Mouse (Mus musculus) liver, embryonic 13.5 days (tissue): ENCODE data around the gene Tap2. TPM values are rescaled to one million over a fixed set of nuclear protein-coding genes. Genes with fewer than 3 reads are reported as not detected.

Source experiments
- ATAC-seq: fragments of 200-750 bp; cut with Nextera tagmentation; 2 replicates; pipeline ENCODE4 v1.8.0; 2017; ENCODE audit warnings: low read depth, mild to moderate bottlenecking, moderate number of reproducible peaks, moderate library complexity
- DNase-seq: peaks from one replicate; pipeline ENCODE4 v3.0.0; 2022
- H3K27ac ChIP-seq: fragments of 300-500 bp; sonication (generic); 2 replicates; pipeline ENCODE4 v1.5.1; 2015; ENCODE audit warnings: moderate library complexity, mild to moderate bottlenecking, inconsistent platforms
- H3K27me3 ChIP-seq: fragments of 300-500 bp; sonication (generic); 2 replicates; pipeline ENCODE4 v1.6.1; 2015; ENCODE audit warnings: mild to moderate bottlenecking, inconsistent platforms
- H3K36me3 ChIP-seq: fragments of 300-500 bp; sonication (generic); 2 replicates; pipeline ENCODE4 v1.6.1; 2015; ENCODE audit warnings: mild to moderate bottlenecking, inconsistent platforms
- H3K4me1 ChIP-seq: fragments of 300-500 bp; sonication (generic); replicated peaks from 2 replicates; pipeline ENCODE4 v1.6.1; 2015; ENCODE audit warnings: inconsistent platforms
- H3K4me2 ChIP-seq: fragments of 300-500 bp; sonication (generic); 2 replicates; pipeline ENCODE4 v1.6.1; 2015; ENCODE audit warnings: inconsistent platforms, mild to moderate bottlenecking, moderate library complexity
- H3K4me3 ChIP-seq: fragments of 300-500 bp; sonication (generic); replicated peaks from 2 replicates; pipeline ENCODE4 v1.5.1; 2015; ENCODE audit warnings: mild to moderate bottlenecking, inconsistent platforms
- H3K9ac ChIP-seq: fragments of 300-500 bp; sonication (generic); 2 replicates; pipeline ENCODE4 v1.6.1; 2015; ENCODE audit warnings: mild to moderate bottlenecking, inconsistent platforms
- H3K9me3 ChIP-seq: fragments of 300-500 bp; sonication (generic); replicated peaks from 2 replicates; pipeline ENCODE4 v1.6.1; 2016; ENCODE audit warnings: inconsistent platforms
- WGBS: fragments of 180-500 bp; shearing (Covaris S2); methylation state at CpG from one replicate; pipeline ENCODE4 v1.1.7; 2015; ENCODE audit not compliant: insufficient replicate concordance; 5-methylcytosine and 5-hydroxymethylcytosine counted together
- polyA plus RNA-seq: library from polyadenylated mRNA; unstranded; fragments of >200 nt; fragmentation: Nextera tagmentation; extraction: Ambion mirVana; gene quantifications from 2 replicates; pipeline ENCODE4 v1.2.1, GENCODE M21; 2015

The Tap2 gene
- polyA plus RNA-seq = 5.7 and 6.1 TPM in 2 replicates

DNA sequence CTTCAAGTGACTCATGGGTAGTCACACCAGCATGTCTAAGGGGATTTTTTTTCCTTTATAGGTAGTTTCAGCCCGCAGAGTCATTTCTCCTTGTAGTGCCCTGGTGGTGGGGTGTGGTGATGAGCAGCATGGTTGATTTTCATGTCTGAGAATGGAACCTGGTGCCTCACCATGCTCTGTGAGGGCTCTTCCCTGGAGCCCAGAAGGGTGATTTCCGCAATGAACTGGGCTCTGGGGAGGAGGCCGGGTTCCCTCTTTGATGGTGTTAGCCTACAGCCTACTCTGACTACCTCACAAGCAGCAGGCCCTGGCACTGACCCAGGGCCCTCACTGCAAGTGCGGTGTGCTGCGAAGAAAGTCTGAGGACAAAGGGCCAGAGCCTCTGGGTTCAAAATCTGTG is at the start of gene Tap2:
Gene Tap2 (plus strand): TSS at position 84 of the 400 bp plus-strand sequence.
- 75% methylated on average over 5 of the region's 5 CpGs for WGBS
- Histone ChIP-seq H3K4me3 (peak within 1 kb of the TSS; percentile 85), H3K27me3 (peaks cover 18% of the 10 kb centered on the region), H3K9me3 (no peaks in the 10 kb centered on the region), H3K27ac (no peak within 1 kb of the TSS), H3K4me1 (peaks cover 26% of the 10 kb centered on the region), H3K36me3 (no peaks in the 10 kb centered on the region), H3K9ac (peak within 1 kb of the TSS; percentile 83), H3K4me2 (peak within 1 kb of the TSS; percentile 88)
- no peak for DNase-seq
- no peak for ATAC-seq

DNA sequence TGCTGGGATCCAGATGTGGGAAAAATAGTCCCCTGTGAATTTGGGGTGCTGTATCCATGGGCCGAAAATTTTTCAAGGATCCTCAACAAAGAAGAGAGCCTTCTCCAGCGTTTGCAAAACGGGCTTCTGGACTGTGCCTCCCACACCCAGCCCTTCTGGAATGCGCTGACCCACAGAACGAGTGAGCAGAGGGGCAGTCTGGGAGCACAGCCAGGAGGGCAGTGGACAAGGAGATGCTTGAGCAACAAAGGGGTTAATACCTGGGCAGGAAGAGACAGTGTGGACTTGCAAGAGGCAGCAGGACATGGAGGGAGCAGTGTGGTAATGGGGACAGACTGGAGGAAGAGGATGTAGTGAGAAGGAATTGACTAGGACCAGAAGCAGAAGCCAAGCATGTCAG is 47.8 kb upstream of the Tap2 start:
- DNase-seq (no peak), ATAC-seq (no peak)
- Histone ChIP-seq H3K9ac (no peak overlapping the region), H3K4me2 (no peak overlapping the region), H3K27me3 (no peaks in the 10 kb centered on the region), H3K27ac (no peak overlapping the region), H3K36me3 (no peaks in the 10 kb centered on the region), H3K9me3 (no peaks in the 10 kb centered on the region), H3K4me3 (no peak overlapping the region), H3K4me1 (no peaks in the 10 kb centered on the region)
- WGBS = 55% methylated on average over 5 of the region's 5 CpGs

GRCm38 (mm10) chr17:34164202-34164895 is 39.0 kb upstream of the Tap2 start:
- WGBS = 46% methylated on average over 9 of the region's 9 CpGs
- H3K27ac ChIP-seq = no peak overlapping the region
- no peaks in the 10 kb centered on the region for H3K36me3 ChIP-seq
- no peaks in the 10 kb centered on the region for H3K9me3 ChIP-seq
- ATAC-seq = no peak
- no peak overlapping the region for H3K4me2 ChIP-seq
- no peaks in the 10 kb centered on the region for H3K27me3 ChIP-seq
- H3K4me3 ChIP-seq = no peak overlapping the region
- no peak overlapping the region for H3K9ac ChIP-seq
- no peaks in the 10 kb centered on the region for H3K4me1 ChIP-seq
- DNase-seq = no peak

DNA sequence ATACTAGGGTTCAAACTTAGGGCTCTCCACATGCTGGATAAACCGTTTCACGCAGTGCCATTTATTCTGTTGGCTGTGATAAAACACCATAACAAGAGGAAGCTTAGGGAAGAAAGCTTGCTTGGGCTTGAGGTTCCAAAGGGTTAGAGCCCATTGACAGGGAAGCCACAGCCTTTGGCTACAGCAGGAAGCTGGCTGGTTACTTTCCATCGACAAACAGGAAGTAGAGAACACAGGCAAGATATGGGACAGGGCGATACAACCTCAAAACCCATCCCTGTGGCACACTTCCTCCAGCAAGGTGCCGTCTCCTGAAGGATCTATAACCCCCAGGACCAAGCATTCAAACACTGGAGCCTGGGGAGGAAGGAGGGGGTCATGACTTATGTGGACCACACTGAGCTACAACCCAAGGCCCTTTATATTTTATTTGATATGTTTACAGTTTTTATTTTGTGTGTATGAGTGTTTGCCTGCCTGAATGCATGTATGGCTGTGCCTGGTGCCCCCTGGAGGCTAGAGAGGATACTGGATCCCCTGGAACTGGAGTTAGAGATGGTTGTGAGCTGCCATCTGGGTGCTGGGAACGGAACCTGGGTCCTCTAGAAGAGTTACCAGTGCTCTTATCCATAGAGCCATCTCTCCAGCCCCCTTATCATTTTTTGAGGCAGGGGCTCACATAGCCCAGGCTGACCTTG is 38.1 kb upstream of the Tap2 start:
- Histone ChIP-seq H3K9ac (no peak overlapping the region), H3K9me3 (no peaks in the 10 kb centered on the region)
- no peak for ATAC-seq

GRCm38 (mm10) chr17:34169279-34169678 is 34.0 kb upstream of the Tap2 start:
- Histone ChIP-seq H3K27ac (no peak overlapping the region), H3K4me2 (no peak overlapping the region), H3K9ac (no peak overlapping the region), H3K27me3 (no peaks in the 10 kb centered on the region), H3K4me3 (no peak overlapping the region), H3K9me3 (no peaks in the 10 kb centered on the region), H3K36me3 (no peaks in the 10 kb centered on the region), H3K4me1 (peaks cover 2% of the 10 kb centered on the region; the same call in 1 of the 2 replicates)
- ATAC-seq (no peak), DNase-seq (no peak)
- WGBS = 2% methylated on average over 2 of the region's 2 CpGs

More for the DNA sequence above, 38.1 kb upstream of the Tap2 start:
- Histone ChIP-seq H3K4me1 (no peaks in the 10 kb centered on the region), H3K27me3 (no peaks in the 10 kb centered on the region), H3K27ac (no peak overlapping the region), H3K4me3 (no peak overlapping the region), H3K36me3 (no peaks in the 10 kb centered on the region), H3K4me2 (no peak overlapping the region)
- WGBS = 34% methylated on average over 6 of the region's 6 CpGs
- DNase-seq = no peak

DNA sequence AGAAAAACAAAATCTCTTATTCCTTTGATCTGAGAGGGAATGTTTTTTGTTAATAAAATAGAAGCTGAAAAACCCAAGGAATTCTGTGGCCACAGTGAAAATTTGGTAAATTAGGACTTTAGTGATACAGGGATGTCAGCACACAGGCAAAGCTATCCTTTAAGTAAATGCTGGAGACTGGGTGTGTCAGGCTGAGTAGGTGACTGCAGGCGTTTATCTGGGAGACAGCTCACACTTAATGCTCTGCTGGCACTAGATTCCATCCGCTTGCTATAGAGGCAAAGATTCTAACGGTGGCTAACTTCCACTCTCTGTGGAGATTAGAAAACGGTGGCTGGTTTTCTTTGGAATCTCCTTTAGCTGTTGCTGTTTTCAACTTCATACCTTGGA is 32.8 kb upstream of the Tap2 start:
- H3K9me3 ChIP-seq = no peaks in the 10 kb centered on the region
- no peaks in the 10 kb centered on the region for H3K36me3 ChIP-seq
- 14% methylated on average over 4 of the region's 4 CpGs for whole genome bisulfite sequencing
- no peak overlapping the region for H3K4me3 ChIP-seq
- H3K27ac ChIP-seq = no peak overlapping the region
- no peak overlapping the region for H3K9ac ChIP-seq
- no peaks in the 10 kb centered on the region for H3K27me3 ChIP-seq
- no peak overlapping the region for H3K4me2 ChIP-seq
- H3K4me1 ChIP-seq = peaks cover 2% of the 10 kb centered on the region; the same call in 1 of the 2 replicates
- DNase-seq (no peak), ATAC-seq (no peak)

DNA sequence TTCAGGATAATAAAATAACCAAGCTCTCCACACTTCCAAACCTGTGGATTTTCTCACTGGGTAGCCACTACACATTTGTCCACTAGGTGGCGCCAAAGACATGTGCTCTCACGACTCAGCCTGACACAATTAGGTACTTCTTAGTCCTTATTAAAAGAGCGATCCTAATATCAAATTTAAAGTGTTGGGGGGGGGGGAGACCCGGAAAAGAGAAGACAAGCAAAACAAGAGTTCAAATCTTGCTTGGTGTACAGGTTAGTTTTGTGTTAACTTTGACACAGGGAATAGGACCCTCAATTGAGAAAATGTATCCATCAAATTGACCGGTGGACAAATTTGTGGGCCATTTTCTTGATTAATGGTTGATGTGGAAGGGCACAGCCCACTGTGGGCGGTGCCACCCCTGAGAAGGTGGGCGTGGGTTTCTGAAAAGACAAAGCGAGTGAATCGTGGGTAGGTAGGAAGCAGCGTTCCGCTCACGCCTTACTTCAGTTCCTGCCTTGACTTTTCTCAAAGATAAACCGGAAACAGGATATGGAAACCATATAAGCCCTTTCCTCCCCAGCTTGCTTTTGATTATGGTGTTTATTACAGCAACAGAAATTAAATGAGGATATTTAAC is 32.3 kb upstream of the Tap2 start:
- Histone ChIP-seq H3K9me3 (no peaks in the 10 kb centered on the region), H3K4me2 (peak overlapping the region; percentile 44), H3K4me1 (peaks cover 2% of the 10 kb centered on the region; the same call in 1 of the 2 replicates), H3K36me3 (no peaks in the 10 kb centered on the region), H3K27me3 (no peaks in the 10 kb centered on the region), H3K27ac (no peak overlapping the region; the same call in 1 of the 2 replicates), H3K9ac (no peak overlapping the region), H3K4me3 (0 out of 2 replicates have a peak overlapping the region, but pooled peaks have one; percentile 4)
- ATAC-seq (no peak), DNase-seq (peak; percentile 50)
- WGBS = 16% methylated on average over 13 of the region's 13 CpGs

DNA sequence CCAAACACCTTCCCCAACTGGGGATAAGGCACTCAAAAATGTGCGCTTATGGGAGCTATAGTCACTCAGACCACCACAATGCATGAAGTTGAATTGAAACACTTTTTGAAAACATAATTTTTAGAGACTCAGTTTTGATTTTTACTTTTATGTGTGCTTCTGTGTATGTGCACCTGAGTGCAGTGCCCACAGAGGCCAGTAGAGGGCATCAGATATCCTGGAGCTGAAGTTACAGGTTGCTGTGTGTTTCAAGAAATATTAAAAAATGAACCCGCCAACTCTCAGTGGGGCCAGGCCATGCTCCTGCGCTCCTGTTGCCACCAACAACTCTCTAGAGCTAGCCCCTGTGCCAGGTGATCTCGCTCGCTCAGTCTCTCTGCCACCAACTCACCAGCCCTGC is 30.8 kb upstream of the Tap2 start:
- peaks cover 7% of the 10 kb centered on the region; the same call in 1 of the 2 replicates for H3K9me3 ChIP-seq
- peaks cover 2% of the 10 kb centered on the region; the same call in 1 of the 2 replicates for H3K4me1 ChIP-seq
- no peak overlapping the region for H3K4me2 ChIP-seq
- H3K4me3 ChIP-seq = no peak overlapping the region
- 91% methylated on average over 5 of the region's 5 CpGs for WGBS
- no peak for ATAC-seq
- no peaks in the 10 kb centered on the region for H3K36me3 ChIP-seq
- no peak overlapping the region for H3K9ac ChIP-seq
- H3K27ac ChIP-seq = no peak overlapping the region
- DNase-seq = no peak
- no peaks in the 10 kb centered on the region for H3K27me3 ChIP-seq

DNA sequence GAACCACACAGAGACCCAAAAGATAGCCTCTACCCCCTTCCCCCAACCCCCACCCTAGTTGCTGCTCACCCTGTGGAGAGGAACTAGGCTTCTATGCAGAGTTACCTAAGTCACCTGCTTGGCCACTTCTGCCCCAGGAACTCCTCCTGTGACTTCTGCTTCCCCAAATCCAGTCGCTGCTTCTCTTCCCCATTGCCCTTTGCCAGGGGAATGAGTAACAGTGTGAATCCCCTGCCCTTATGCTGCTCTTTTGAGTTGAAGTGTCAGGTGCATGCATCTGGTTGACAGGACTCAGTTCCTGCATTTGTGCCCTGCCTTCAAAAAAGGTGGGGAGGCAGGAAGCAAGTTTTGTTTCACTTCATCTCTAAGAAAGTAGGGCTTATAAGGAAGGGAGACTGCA is 29.3 kb upstream of the Tap2 start:
- H3K36me3 ChIP-seq = no peaks in the 10 kb centered on the region
- WGBS = 29% methylated on average over 1 of the region's 1 CpGs
- no peak for ATAC-seq

DNA sequence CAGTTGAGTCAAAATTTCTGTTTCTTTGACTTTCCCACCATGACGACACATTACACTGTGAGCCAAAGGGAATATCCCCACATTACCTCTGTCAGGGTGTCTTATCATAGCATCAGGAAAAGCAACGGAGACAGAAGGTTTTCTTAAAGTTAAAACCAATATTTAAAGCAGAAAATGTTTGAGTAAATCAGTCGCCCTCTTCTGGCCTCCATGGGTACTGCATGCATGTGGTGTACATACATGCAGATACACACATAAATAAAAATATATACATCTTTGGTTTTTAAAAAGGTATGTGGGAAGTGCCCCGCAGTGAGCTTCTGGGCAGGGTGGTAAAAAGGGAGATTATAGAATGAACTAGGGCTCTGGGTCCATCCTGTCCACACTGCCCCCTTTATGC is 26.1 kb upstream of the Tap2 start:
- Histone ChIP-seq H3K9me3 (peaks cover 9% of the 10 kb centered on the region; the same call in 1 of the 2 replicates), H3K27ac (no peak overlapping the region), H3K4me2 (no peak overlapping the region), H3K27me3 (0 out of 2 replicates have a peak, but pooled peaks cover 2% of the 10 kb centered on the region), H3K4me3 (no peak overlapping the region), H3K36me3 (no peaks in the 10 kb centered on the region), H3K4me1 (0 out of 2 replicates have a peak, but pooled peaks cover 3% of the 10 kb centered on the region), H3K9ac (no peak overlapping the region)
- DNase-seq (no peak), ATAC-seq (no peak)
- WGBS = 58% methylated on average over 4 of the region's 4 CpGs

More for the DNA sequence above, 29.3 kb upstream of the Tap2 start:
- no peak for DNase-seq
- Histone ChIP-seq H3K4me3 (no peak overlapping the region), H3K27ac (no peak overlapping the region), H3K9me3 (peaks cover 9% of the 10 kb centered on the region; the same call in 1 of the 2 replicates), H3K27me3 (no peaks in the 10 kb centered on the region), H3K9ac (no peak overlapping the region), H3K4me2 (no peak overlapping the region), H3K4me1 (peaks cover 2% of the 10 kb centered on the region; the same call in 1 of the 2 replicates)

DNA sequence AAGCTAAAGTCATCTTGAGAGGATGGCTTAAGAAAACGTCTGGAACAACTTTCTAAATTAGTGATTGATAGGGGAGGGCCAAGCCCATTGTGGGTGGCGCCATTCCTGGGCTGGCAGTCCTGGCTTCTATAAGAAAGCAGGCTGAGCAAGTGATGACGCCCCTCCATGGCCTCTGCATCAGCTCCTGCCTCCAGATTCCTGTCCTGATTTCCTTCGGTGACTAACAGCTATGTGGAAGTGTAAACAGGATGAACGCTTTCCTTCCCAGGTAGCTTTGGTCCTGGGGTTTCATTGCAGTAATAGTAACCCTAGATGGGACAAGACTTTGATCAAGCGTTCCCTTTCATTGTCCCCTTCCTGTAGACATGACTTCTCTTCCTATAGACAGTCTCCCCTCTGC is 24.3 kb upstream of the Tap2 start:
- H3K4me3 ChIP-seq = no peak overlapping the region
- H3K27ac ChIP-seq = no peak overlapping the region
- DNase-seq = no peak
- 0 out of 2 replicates have a peak, but pooled peaks cover 6% of the 10 kb centered on the region for H3K4me1 ChIP-seq
- WGBS = 46% methylated on average over 6 of the region's 6 CpGs
- no peak overlapping the region for H3K4me2 ChIP-seq
- no peak for ATAC-seq
- no peaks in the 10 kb centered on the region for H3K36me3 ChIP-seq
- H3K27me3 ChIP-seq = peaks cover 12% of the 10 kb centered on the region
- H3K9me3 ChIP-seq = peaks cover 9% of the 10 kb centered on the region; the same call in 1 of the 2 replicates
- no peak overlapping the region for H3K9ac ChIP-seq
